Mouse (Mus musculus) embryo, embryonic 11 days (tissue): ENCODE data around the gene Sstr3.
A peak's percentile ranks its signal among the peaks of the same experiment; 100 is the strongest.

ENCODE experiments used
- DNase-seq: peaks from one replicate; pipeline ENCODE4 v3.0.0-alpha.2; 2015

Gene Sstr3

GRCm38 (mm10) chr15:78530141-78530540 lies 14.3 kb downstream of the Sstr3 start:
- DNase-seq = no peak

- DNase-seq = peak; percentile 83
These were observed 15.0 kb downstream of the Sstr3 start for GRCm38 (mm10) chr15:78529428-78529990.

GRCm38 (mm10) chr15:78528726-78529411 lies 15.6 kb downstream of the Sstr3 start:
- no peak for DNase-seq

GRCm38 (mm10) chr15:78527973-78528372 lies 16.5 kb downstream of the Sstr3 start:
- no peak for DNase-seq

GRCm38 (mm10) chr15:78524163-78524562 lies 20.3 kb downstream of the Sstr3 start:
- DNase-seq = no peak

GRCm38 (mm10) chr15:78521892-78522291 lies 22.6 kb downstream of the Sstr3 start:
- DNase-seq = no peak

GRCm38 (mm10) chr15:78521331-78521730 lies 23.2 kb downstream of the Sstr3 start:
- no peak for DNase-seq

- DNase-seq = no peak
These were observed 24.3 kb downstream of the Sstr3 start for GRCm38 (mm10) chr15:78520112-78520715.

GRCm38 (mm10) chr15:78518221-78518620 lies 26.3 kb downstream of the Sstr3 start:
- no peak for DNase-seq

- no peak for DNase-seq
These were observed 28.7 kb downstream of the Sstr3 start for GRCm38 (mm10) chr15:78515759-78516158.

GRCm38 (mm10) chr15:78514393-78515146 lies 29.9 kb downstream of the Sstr3 start:
- peak; percentile 84 for DNase-seq

- no peak for DNase-seq
These were observed 31.5 kb downstream of the Sstr3 start for GRCm38 (mm10) chr15:78513019-78513418.

GRCm38 (mm10) chr15:78511951-78512350 lies 32.5 kb downstream of the Sstr3 start:
- DNase-seq = no peak

- no peak for DNase-seq
These were observed 33.7 kb downstream of the Sstr3 start for GRCm38 (mm10) chr15:78510736-78511135.

- DNase-seq = no peak
These were observed 34.3 kb downstream of the Sstr3 start for GRCm38 (mm10) chr15:78510121-78510576.

GRCm38 (mm10) chr15:78509297-78509899 lies 35.1 kb downstream of the Sstr3 start:
- DNase-seq = peak; percentile 71

- no peak for DNase-seq
These were observed 36.0 kb downstream of the Sstr3 start for GRCm38 (mm10) chr15:78508443-78508842.

GRCm38 (mm10) chr15:78505541-78505940 lies 38.9 kb downstream of the Sstr3 start:
- no peak for DNase-seq

GRCm38 (mm10) chr15:78504816-78505215 lies 39.7 kb downstream of the Sstr3 start:
- no peak for DNase-seq

GRCm38 (mm10) chr15:78504013-78504412 lies 40.5 kb downstream of the Sstr3 start:
- no peak for DNase-seq

- no peak for DNase-seq
These were observed 41.9 kb downstream of the Sstr3 start for GRCm38 (mm10) chr15:78502437-78503132.

- no peak for DNase-seq
These were observed 49.5 kb downstream of the Sstr3 start, which contains the start of gene Il2rb for GRCm38 (mm10) chr15:78494968-78495406. Gene Il2rb, minus strand, starts transcription at chr15:78495271.
